Mouse (Mus musculus): ENCODE measurements around the gene Perp. TPM values are rescaled to one million over a fixed set of nuclear protein-coding genes. Genes with fewer than 3 reads are reported as not detected.
A peak's percentile ranks its signal among the peaks of the same experiment; 100 is the strongest.

Gene Perp
- 7.6 and 11.7 TPM in 2 replicates for polyA plus RNA-seq (2015; fragmentation: Nextera tagmentation; extraction: Ambion mirVana)

GRCm38 (mm10) chr10:18844441-18845286 is at the start of gene Perp:
Gene Perp (plus strand): TSS chr10:18845020.
- H3K4me2 ChIP-seq, result peak within 1 kb of the TSS; percentile 97
- WGBS, result 3% methylated on average over 54 of the region's 54 CpGs
- peak; percentile 89 for ATAC-seq (replicated peaks)
- H3K9me3 ChIP-seq, result no peaks in the 10 kb centered on the region
- H3K36me3 ChIP-seq (replicated peaks), result no peaks in the 10 kb centered on the region
- H3K27ac ChIP-seq, result no peak within 1 kb of the TSS
- H3K9ac ChIP-seq, result peak within 1 kb of the TSS; percentile 39
- H3K27me3 ChIP-seq (replicated peaks), result peaks cover 34% of the 10 kb centered on the region
- peaks cover 8% of the 10 kb centered on the region; the same call in 1 of the 2 replicates for H3K4me1 ChIP-seq
- peak within 1 kb of the TSS; percentile 64 for H3K4me3 ChIP-seq

GRCm38 (mm10) chr10:18811751-18812150 is 33.1 kb upstream of the Perp start:
- Histone ChIP-seq H3K27me3 (replicated peaks) (no peaks in the 10 kb centered on the region), H3K4me1 (0 out of 2 replicates have a peak, but pooled peaks cover 3% of the 10 kb centered on the region), H3K9me3 (no peaks in the 10 kb centered on the region), H3K4me2 (no peak overlapping the region), H3K9ac (no peak overlapping the region), H3K36me3 (replicated peaks) (no peaks in the 10 kb centered on the region), H3K27ac (no peak overlapping the region), H3K4me3 (no peak overlapping the region)
- 86% methylated on average over 2 of the region's 2 CpGs for WGBS
- no peak for ATAC-seq (replicated peaks)

DNA sequence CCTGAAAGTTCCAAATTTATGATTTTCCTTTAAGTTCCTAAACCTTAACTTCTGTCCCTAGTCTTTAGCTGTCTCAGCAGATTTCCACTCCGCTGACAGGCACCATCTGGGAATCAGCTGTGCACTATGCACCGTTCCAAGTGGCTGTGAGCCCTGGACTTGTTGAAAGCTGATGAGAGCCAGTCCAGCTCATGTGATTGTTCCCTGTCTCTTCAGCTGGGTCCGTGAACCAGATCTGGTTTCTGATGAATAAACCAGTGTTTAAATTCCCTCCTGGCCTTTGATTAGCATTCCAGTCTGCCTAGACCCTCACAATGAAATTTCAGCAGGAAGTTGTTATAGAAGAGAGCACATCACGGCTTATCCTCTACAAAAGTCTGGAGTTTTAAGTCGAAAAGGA is 28.3 kb upstream of the Perp start:
- H3K9me3 ChIP-seq, result no peaks in the 10 kb centered on the region
- peak; percentile 88 for ATAC-seq (replicated peaks)
- H3K4me1 ChIP-seq, result 0 out of 2 replicates have a peak, but pooled peaks cover 3% of the 10 kb centered on the region
- H3K4me3 ChIP-seq, result no peak overlapping the region
- H3K27ac ChIP-seq, result no peak overlapping the region
- 36% methylated on average over 5 of the region's 5 CpGs for WGBS
- H3K9ac ChIP-seq, result no peak overlapping the region
- H3K4me2 ChIP-seq, result no peak overlapping the region
- H3K27me3 ChIP-seq (replicated peaks), result no peaks in the 10 kb centered on the region
- H3K36me3 ChIP-seq (replicated peaks), result no peaks in the 10 kb centered on the region

- Histone ChIP-seq H3K9ac (no peak overlapping the region), H3K4me2 (no peak overlapping the region), H3K9me3 (no peaks in the 10 kb centered on the region), H3K27ac (no peak overlapping the region), H3K4me3 (no peak overlapping the region), H3K36me3 (replicated peaks) (no peaks in the 10 kb centered on the region), H3K27me3 (replicated peaks) (no peaks in the 10 kb centered on the region), H3K4me1 (no peaks in the 10 kb centered on the region)
- ATAC-seq (replicated peaks), result no peak
These were observed 19.7 kb upstream of the Perp start for GRCm38 (mm10) chr10:18825143-18825542.

DNA sequence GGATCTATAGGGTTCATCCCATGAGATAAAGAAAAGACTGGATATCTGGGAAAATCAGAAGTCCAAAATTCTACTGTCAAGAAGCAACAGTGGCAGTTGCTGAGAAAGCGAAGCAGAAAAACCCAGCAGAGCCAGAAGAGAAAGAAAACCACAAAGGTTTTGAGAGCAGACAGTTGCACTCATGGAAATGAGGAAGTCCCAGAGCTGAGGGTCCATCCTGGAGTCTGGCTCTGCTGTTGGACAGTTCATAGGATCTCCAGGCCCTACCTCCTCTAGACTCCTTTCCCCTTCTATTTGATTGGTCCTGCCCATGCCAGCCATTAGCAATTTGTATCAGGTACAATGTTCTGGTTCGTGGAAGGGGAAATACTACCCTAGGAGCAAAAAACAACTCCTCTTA is 18.7 kb upstream of the Perp start:
- ATAC-seq (replicated peaks), result no peak
- 87% methylated on average over 2 of the region's 2 CpGs for WGBS
- Histone ChIP-seq H3K9me3 (no peaks in the 10 kb centered on the region), H3K36me3 (replicated peaks) (no peaks in the 10 kb centered on the region), H3K4me1 (no peaks in the 10 kb centered on the region), H3K4me2 (no peak overlapping the region), H3K9ac (no peak overlapping the region), H3K4me3 (no peak overlapping the region), H3K27ac (no peak overlapping the region), H3K27me3 (replicated peaks) (no peaks in the 10 kb centered on the region)

- no peak overlapping the region for H3K9ac ChIP-seq
- no peak overlapping the region for H3K27ac ChIP-seq
- no peaks in the 10 kb centered on the region for H3K4me1 ChIP-seq
- ATAC-seq (replicated peaks), result no peak
- H3K36me3 ChIP-seq (replicated peaks), result no peaks in the 10 kb centered on the region
- no peaks in the 10 kb centered on the region for H3K9me3 ChIP-seq
- no peaks in the 10 kb centered on the region for H3K27me3 ChIP-seq (replicated peaks)
- no peak overlapping the region for H3K4me3 ChIP-seq
- WGBS, result 45% methylated on average over 2 of the region's 2 CpGs
- H3K4me2 ChIP-seq, result no peak overlapping the region
These were observed 16.9 kb upstream of the Perp start for GRCm38 (mm10) chr10:18827936-18828335.

DNA sequence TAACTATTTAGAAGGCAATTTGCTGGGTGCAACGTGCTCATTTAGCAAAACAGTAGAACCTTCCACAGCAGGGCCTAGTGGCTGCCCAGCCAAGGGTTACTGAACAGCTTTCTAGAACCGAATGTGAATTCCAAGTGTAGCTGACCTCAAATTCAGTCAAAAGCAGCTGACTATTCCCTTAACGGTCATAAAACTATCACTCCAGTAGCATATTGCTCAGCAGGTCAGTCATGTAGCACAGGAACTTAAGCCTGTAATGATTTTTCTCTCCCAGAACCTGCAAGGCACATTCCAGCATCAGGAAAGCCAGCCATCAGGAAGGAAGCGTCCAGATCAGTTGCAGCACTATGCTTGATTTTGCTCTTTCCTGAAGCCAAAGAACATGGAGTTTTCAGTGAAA is 14.5 kb upstream of the Perp start:
- 88% methylated on average over 4 of the region's 4 CpGs for WGBS
- Histone ChIP-seq H3K9ac (no peak overlapping the region), H3K4me1 (no peaks in the 10 kb centered on the region), H3K27ac (no peak overlapping the region), H3K9me3 (no peaks in the 10 kb centered on the region), H3K4me3 (no peak overlapping the region), H3K36me3 (replicated peaks) (no peaks in the 10 kb centered on the region), H3K4me2 (no peak overlapping the region), H3K27me3 (replicated peaks) (no peaks in the 10 kb centered on the region)
- ATAC-seq (replicated peaks), result no peak

DNA sequence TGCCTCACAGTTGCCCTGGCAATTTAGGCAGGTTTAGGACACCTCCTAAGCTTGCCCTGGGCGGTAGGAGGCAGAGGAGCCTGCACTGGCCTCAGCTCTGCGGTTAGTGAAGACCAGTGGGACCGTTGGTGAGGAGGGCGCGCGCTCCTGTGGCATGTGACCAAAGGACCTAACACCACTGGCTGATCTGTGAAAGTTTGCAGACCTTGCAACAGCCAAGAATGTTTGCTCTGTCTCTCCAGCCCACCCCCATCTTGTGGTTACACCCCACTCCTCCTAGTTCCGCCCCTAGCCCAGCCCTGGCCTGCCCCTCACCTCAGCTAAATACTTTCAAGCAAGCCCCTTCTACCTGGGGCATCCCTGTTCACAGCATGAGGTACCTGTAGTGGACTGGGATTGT is 13.0 kb upstream of the Perp start:
- Histone ChIP-seq H3K36me3 (replicated peaks) (no peaks in the 10 kb centered on the region), H3K9ac (no peak overlapping the region), H3K4me2 (no peak overlapping the region), H3K27me3 (replicated peaks) (no peaks in the 10 kb centered on the region), H3K9me3 (no peaks in the 10 kb centered on the region), H3K27ac (no peak overlapping the region), H3K4me3 (no peak overlapping the region), H3K4me1 (no peaks in the 10 kb centered on the region)
- no peak for ATAC-seq (replicated peaks)
- WGBS, result 51% methylated on average over 7 of the region's 7 CpGs

DNA sequence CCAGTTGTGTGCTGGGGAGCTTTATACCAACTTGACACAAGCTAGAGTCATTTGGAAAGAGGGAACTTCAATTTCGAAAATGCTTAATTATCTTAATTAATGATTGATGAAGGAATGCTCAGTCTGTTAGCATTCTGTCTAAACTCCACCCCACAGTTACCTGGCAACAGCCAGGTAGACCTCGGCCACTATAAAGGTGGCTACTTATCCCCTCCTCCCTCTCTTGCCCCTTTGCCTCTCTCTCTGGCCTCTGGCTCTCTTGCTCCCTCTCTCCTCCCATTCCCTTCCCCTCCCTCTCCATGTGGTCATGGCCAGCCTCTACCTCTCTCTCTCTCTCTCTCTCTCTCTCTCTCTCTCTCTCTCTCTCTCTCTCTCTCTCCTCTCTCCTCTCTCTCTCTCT is 10.4 kb upstream of the Perp start:
- H3K36me3 ChIP-seq (replicated peaks), result no peaks in the 10 kb centered on the region
- no peak overlapping the region for H3K9ac ChIP-seq
- no peak overlapping the region for H3K27ac ChIP-seq
- H3K4me3 ChIP-seq, result no peak overlapping the region
- no peaks in the 10 kb centered on the region for H3K4me1 ChIP-seq
- H3K4me2 ChIP-seq, result no peak overlapping the region
- WGBS, result 67% methylated on average over 2 of the region's 2 CpGs
- H3K27me3 ChIP-seq (replicated peaks), result no peaks in the 10 kb centered on the region
- no peak for ATAC-seq (replicated peaks)
- no peaks in the 10 kb centered on the region for H3K9me3 ChIP-seq

DNA sequence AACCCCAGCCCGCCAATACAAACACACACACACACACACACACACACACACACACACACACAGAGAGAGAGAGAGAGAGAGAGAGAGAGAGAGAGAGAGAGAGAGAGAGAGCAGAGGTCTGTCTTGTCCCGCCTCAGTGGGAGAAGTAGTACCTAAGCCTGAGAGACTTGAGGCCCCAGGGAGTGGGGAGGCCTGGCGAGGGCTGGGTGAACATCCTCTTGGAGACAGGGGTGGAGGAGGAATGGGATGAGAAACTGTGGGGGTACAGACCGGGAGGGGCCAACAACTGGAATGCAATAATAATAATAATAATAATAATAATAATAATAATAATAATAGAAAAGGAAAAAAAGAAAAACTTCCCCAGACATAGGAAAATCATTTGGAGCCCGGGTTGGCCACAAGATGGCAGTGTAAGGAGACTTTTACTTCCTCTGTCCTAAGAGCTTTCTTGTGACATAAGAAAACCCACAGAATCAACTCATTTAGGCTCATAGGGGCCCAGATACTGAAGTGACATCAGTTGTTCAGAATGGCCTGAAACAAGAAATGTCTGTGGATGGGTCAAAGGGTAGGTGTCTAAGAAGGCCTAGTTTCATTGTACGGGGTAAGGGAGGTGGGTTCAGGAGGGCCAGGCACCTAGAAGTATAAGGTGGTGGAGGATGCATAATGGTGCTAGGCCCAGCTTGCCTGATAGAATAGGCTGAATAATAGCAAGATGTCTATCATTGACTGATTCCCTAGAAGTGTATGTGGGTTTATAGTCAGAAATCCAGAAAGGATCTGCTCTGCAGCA is 8.9 kb upstream of the Perp start:
- Histone ChIP-seq H3K9ac (no peak overlapping the region), H3K4me3 (no peak overlapping the region), H3K9me3 (no peaks in the 10 kb centered on the region), H3K4me1 (no peaks in the 10 kb centered on the region), H3K4me2 (no peak overlapping the region), H3K27ac (no peak overlapping the region), H3K36me3 (replicated peaks) (no peaks in the 10 kb centered on the region), H3K27me3 (replicated peaks) (no peaks in the 10 kb centered on the region)
- 0 out of 2 replicates have a peak, but pooled peaks have one; percentile 24 for ATAC-seq (replicated peaks)
- 47% methylated on average over 5 of the region's 6 CpGs for WGBS

GRCm38 (mm10) chr10:18839530-18839929 is 5.3 kb upstream of the Perp start:
- Histone ChIP-seq H3K9ac (no peak overlapping the region), H3K27ac (no peak overlapping the region), H3K36me3 (replicated peaks) (no peaks in the 10 kb centered on the region), H3K9me3 (no peaks in the 10 kb centered on the region), H3K4me1 (0 out of 2 replicates have a peak, but pooled peaks cover 2% of the 10 kb centered on the region), H3K27me3 (replicated peaks) (peaks cover 9% of the 10 kb centered on the region), H3K4me2 (no peak overlapping the region), H3K4me3 (no peak overlapping the region)
- ATAC-seq (replicated peaks), result no peak
- 78% methylated on average over 4 of the region's 4 CpGs for WGBS

- no peak overlapping the region for H3K9ac ChIP-seq
- H3K27me3 ChIP-seq (replicated peaks), result peaks cover 19% of the 10 kb centered on the region
- H3K4me3 ChIP-seq, result no peak overlapping the region
- no peaks in the 10 kb centered on the region for H3K36me3 ChIP-seq (replicated peaks)
- WGBS, result 77% methylated on average over 4 of the region's 4 CpGs
- no peaks in the 10 kb centered on the region for H3K9me3 ChIP-seq
- no peak overlapping the region for H3K4me2 ChIP-seq
- H3K27ac ChIP-seq, result no peak overlapping the region
- peaks cover 8% of the 10 kb centered on the region; the same call in 1 of the 2 replicates for H3K4me1 ChIP-seq
- ATAC-seq (replicated peaks), result no peak
These were observed 4.1 kb upstream of the Perp start for GRCm38 (mm10) chr10:18840736-18841135.

All from midbrain, embryonic 15.5 days (tissue).